Mouse (Mus musculus) splenic B cell, adult 2 months (primary cell): ENCODE measurements at regions not wholly inside any gene's neighbourhood (a gene's known extent, or its start where the extent isn't known, plus 50 kb on each side); places are given as distances from the start of the nearest gene placed in this dataset.

Experiments used
- DNase-seq: peaks from one replicate; pipeline ENCODE4 v3.0.0-alpha.2; 2011; ENCODE audit warnings: low read depth, low spot score
- H3K27me3 ChIP-seq: 2 replicates; pipeline ENCODE4 v1.6.1; 2012; ENCODE audit warnings: mild to moderate bottlenecking, low read length, moderate library complexity, mixed read lengths; ENCODE audit not compliant: control insufficient read depth, poor library complexity, insufficient read depth, severe bottlenecking
- H3K36me3 ChIP-seq: 2 replicates; pipeline ENCODE4 v1.6.1; 2012; ENCODE audit warnings: mild to moderate bottlenecking, low read length, moderate library complexity, mixed read lengths; ENCODE audit not compliant: control insufficient read depth, poor library complexity, insufficient read depth, severe bottlenecking

DNA sequence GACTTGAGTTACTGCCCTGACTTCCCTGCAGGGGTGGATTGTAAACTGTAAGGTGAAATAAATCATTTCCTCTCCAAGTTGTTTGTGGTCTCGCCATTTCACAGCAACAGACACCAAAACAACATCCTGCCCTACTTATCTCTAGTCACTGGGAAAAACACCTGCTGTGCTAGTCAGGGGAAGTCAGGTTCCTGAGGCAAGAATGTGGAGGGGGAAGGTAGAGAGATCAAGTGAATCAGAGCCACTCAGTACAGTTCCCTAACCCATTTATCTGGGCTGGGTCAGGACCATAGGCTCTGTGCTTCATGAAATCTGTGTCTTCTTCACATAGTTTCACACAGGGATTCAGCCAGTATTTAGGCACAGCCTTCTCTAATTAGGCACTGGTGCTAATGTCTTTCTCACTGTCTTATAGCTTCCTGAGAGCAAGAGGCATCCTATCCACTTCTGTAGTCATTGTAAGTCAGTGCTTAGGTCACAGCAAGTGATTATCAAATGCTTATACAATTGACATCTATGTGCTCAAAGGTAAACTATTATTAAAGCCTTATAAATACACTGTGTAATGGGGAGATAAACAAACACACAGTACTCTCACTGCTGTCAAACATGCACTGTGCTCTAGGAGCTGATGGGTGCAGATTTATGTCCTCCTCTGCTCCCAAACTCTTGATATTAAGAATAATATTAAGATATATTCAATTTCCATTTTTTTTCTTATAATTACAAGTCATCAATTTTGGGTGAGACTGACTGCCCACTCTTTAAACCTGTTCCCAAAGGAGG is 487.4 kb upstream of the Marcks start:
- Histone ChIP-seq H3K27me3 (no peaks in the 10 kb centered on the region), H3K36me3 (no peaks in the 10 kb centered on the region)
- DNase-seq = no peak

GRCm38 (mm10) chr10:37623041-37623440 is 484.3 kb upstream of the Marcks start:
- Histone ChIP-seq H3K27me3 (no peaks in the 10 kb centered on the region), H3K36me3 (no peaks in the 10 kb centered on the region)
- DNase-seq = no peak

DNA sequence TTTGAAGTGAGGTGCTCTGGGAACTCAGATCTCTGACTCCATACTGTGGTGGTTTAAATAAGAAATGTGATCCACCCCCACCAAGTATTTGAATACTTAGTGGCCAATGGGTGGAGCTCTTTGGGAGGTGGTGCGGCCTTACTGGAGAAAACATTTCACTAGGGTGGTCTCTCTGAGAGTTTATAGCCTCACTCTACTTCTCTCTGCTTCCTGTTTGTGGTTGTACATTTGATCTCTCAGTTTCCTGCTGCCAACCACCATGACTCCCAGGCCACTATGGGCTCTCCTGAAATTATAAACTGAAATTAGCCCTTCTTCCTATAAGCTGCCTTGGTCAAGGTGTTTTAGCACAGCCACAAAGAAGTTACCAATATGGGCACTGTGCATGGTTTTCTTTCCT is 479.9 kb upstream of the Marcks start:
- no peak for DNase-seq
- Histone ChIP-seq H3K27me3 (no peaks in the 10 kb centered on the region), H3K36me3 (no peaks in the 10 kb centered on the region)

DNA sequence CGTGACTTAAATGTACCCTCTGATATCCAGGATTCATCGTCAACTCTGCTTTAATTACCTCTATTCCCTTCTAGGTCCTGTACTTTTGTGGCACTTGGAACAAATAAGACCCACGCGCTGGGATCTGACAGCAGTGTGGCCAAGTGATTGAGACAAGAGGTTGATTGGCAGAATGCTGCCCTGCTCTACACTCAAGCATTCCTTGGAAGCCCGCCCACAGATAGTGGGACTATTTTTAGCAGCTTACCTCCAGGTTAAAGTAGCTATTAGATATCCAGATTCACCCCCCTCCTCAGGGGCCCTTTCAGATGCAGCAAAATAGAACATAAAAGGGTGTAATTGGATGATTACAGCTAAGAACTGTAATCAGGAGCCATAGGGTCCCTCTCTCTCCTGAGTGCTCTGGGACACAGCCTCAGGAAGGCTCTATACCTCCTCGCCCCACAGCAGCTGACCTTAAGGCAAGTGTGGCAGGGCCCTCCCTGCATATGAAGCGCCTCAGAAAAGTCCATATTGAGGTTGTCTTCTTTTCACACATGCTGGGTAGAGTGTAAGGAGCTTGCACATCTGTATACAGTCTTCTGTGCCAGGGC is 479.1 kb upstream of the Marcks start:
- no peak for DNase-seq
- H3K36me3 ChIP-seq = no peaks in the 10 kb centered on the region
- H3K27me3 ChIP-seq = no peaks in the 10 kb centered on the region

DNA sequence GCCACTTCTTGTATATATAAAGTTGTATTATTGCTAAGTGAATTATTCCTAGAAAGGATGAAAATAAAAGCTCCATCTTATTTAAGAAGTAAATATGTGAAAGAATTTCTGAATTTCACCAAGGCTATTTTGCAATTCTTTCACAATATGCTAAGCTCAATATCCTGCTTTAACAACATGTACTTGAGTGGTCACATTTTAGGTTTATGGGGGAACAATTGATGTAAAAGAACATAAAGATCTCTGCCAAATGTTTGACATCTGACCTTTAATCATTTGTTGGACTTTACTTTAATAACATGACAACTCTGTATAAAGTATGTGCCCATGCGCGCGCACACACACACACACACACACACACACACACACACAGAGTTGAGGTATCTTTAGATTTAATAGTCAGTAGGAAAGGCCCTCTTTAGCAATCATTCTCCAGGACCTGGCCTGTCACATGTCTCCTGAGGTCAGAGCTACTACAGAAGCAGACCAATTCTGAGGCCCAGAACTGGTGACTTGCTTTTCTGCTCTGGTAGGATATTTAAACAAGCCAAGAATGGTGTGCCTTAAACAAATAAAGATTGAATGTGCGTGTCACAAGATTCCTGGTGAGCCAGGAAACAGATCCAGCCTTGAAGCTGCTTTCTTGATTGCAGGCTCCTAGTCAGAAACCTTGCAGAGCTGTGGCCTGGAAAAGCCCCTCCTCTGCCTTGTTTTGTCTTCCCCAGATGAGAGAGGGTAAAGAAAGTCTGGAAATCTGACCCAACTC is 477.4 kb upstream of the Marcks start:
- Histone ChIP-seq H3K27me3 (no peaks in the 10 kb centered on the region), H3K36me3 (no peaks in the 10 kb centered on the region)
- no peak for DNase-seq

- DNase-seq = no peak
- no peaks in the 10 kb centered on the region for H3K36me3 ChIP-seq
These were observed 475.2 kb upstream of the Marcks start for GRCm38 (mm10) chr10:37613936-37614335.

GRCm38 (mm10) chr10:37603529-37603928 is 464.8 kb upstream of the Marcks start:
- Histone ChIP-seq H3K36me3 (no peaks in the 10 kb centered on the region), H3K27me3 (no peaks in the 10 kb centered on the region)
- DNase-seq = no peak

More at GRCm38 (mm10) chr10:37613936-37614335, 475.2 kb upstream of the Marcks start:
- no peaks in the 10 kb centered on the region for H3K27me3 ChIP-seq

DNA sequence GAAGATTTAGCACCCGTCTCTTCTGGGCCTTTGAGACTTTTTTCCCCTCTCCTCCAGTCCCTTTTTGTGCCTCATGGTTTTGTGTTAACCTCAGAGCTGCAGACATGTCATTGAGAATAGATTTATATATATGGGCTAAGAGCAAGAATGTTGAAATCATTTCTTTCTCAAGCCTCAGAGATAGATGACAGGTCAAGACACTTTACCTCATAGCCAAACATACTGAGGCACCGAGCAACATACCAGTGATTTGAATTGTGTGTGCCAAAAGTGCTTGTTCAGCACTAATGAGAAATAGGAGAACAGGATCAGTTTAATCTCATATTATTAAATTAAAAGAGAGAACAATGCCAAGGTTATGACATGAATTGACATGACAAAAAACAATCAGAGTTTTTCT is 464.2 kb upstream of the Marcks start:
- Histone ChIP-seq H3K36me3 (no peaks in the 10 kb centered on the region), H3K27me3 (no peaks in the 10 kb centered on the region)
- no peak for DNase-seq

- Histone ChIP-seq H3K36me3 (no peaks in the 10 kb centered on the region), H3K27me3 (no peaks in the 10 kb centered on the region)
- no peak for DNase-seq
These were observed 451.2 kb upstream of the Marcks start for GRCm38 (mm10) chr10:37589889-37590288.

GRCm38 (mm10) chr10:37589009-37589408 is 450.3 kb upstream of the Marcks start:
- no peaks in the 10 kb centered on the region for H3K36me3 ChIP-seq
- DNase-seq = no peak
- H3K27me3 ChIP-seq = no peaks in the 10 kb centered on the region

DNA sequence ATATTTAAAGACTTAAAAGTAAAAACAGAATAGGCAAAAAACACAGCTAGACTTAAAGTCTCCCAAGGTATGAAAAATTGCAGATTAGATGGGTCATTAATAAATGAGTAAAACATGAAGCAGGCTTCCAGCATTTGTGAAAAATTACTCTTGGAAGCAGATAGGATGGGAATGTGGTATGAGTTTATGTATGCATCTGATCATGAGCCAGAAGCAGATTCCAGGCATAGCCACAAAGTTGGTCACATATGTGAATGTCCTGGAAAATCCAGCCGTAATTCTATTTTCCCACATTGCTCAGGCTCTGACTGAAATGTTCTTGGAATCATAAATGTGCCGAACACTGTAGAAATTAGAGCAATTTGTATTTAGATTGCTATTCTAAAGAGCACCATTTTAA is 432.5 kb upstream of the Marcks start:
- Histone ChIP-seq H3K36me3 (no peaks in the 10 kb centered on the region), H3K27me3 (no peaks in the 10 kb centered on the region)
- no peak for DNase-seq

DNA sequence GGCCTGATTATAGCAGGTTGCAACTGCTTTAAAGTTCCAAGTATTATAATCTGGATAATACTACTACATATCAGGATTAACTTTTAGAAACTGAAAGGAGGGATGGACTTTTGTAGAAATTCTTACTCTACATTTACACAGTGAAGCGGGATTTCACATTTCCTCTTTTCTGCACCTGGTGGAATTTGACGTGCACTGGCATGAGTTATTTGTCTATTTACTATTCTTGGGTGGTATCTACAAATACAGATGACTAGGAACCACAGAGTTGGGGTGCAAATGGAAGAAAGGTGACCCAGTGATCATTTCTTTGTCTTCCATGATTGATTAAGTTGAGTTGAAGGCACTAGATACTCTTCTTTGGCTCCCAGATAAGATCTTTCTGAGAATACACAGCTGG is 423.0 kb upstream of the Marcks start:
- Histone ChIP-seq H3K27me3 (no peaks in the 10 kb centered on the region), H3K36me3 (no peaks in the 10 kb centered on the region)
- DNase-seq = peak; percentile 61

GRCm38 (mm10) chr10:37549446-37549845 is 410.7 kb upstream of the Marcks start:
- DNase-seq = no peak
- no peaks in the 10 kb centered on the region for H3K36me3 ChIP-seq
- no peaks in the 10 kb centered on the region for H3K27me3 ChIP-seq

GRCm38 (mm10) chr10:37540703-37541102 is 402.0 kb upstream of the Marcks start:
- no peak for DNase-seq
- Histone ChIP-seq H3K36me3 (no peaks in the 10 kb centered on the region), H3K27me3 (no peaks in the 10 kb centered on the region)

DNA sequence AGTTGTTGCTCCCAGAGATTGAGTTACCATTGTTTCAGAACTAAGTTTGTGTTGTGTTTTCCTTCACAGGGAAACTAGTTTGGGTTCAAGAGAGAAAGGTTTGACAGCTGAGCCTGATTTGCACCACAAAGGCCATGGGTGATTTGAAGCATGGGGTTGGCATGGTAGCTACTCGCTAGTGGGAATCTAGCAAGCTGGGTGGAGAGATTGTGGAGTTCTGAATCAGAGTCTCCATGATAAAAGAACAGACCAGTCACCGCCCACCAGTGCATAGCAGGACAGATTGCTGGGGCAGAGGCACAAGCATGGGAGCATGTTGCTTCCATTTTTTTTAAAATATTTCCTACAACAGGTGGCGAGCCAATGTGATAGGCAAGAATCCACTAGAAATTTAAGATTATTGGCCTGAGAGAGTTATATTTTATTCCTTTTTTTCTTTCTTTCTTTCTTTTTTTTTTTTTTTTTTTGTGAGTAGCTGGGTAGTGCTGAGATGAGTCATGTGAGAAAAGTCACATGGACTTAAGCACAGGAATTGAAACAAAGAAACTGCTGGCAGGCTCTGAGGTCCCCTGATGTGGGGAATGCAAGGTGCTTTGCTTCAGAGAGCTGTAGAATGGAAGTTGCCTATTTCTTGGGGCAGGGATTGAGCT is 367.4 kb upstream of the Marcks start:
- no peak for DNase-seq
- Histone ChIP-seq H3K36me3 (no peaks in the 10 kb centered on the region), H3K27me3 (no peaks in the 10 kb centered on the region)
